Mouse (Mus musculus) olfactory bulb, adult 2 months (tissue): ENCODE measurements around the gene Atp10b. TPM values are rescaled to one million over a fixed set of nuclear protein-coding genes. Genes with fewer than 3 reads are reported as not detected.

Experiments used
- H3K27ac ChIP-seq: fragments of 200-500 bp; 2 replicates; pipeline ENCODE4 v1.5.1; 2012; ENCODE audit warnings: low read depth, low read length; ENCODE audit not compliant: insufficient read depth
- H3K4me1 ChIP-seq: fragments of 200-500 bp; 2 replicates; pipeline ENCODE4 v1.6.1; 2012; ENCODE audit warnings: low read length; ENCODE audit not compliant: control insufficient read depth, insufficient read depth
- H3K4me3 ChIP-seq: fragments of 200-500 bp; 2 replicates; pipeline ENCODE4 v1.5.1; 2012; ENCODE audit warnings: mild to moderate bottlenecking, low read depth, low read length, moderate library complexity; ENCODE audit not compliant: insufficient read depth
- CTCF ChIP-seq: fragments of 200-500 bp; IDR thresholded peaks from 2 replicates; pipeline ENCODE4 v1.5.1; 2012; ENCODE audit warnings: low read depth, mild to moderate bottlenecking, low read length, moderate library complexity; ENCODE audit not compliant: insufficient read depth
- POLR2A ChIP-seq: fragments of 200-500 bp; IDR thresholded peaks from 2 replicates; pipeline ENCODE4 v1.6.1; 2012; ENCODE audit warnings: mild to moderate bottlenecking, low read depth, low read length, moderate library complexity; ENCODE audit not compliant: insufficient read depth
- WGBS: fragments of 180-500 bp; shearing (Covaris S2); methylation state at CpG from one replicate; pipeline ENCODE4 v1.1.7; 2018; 5-methylcytosine and 5-hydroxymethylcytosine counted together
- polyA plus RNA-seq: library from polyadenylated mRNA; stranded (reverse); fragments of >200 nt; gene quantifications from 2 replicates; pipeline ENCODE4 v1.2.4, GENCODE M21; 2012; ENCODE audit warnings: low replicate concordance; ENCODE audit not compliant: missing spikeins, insufficient read depth, insufficient read length

The Atp10b gene
- polyA plus RNA-seq, 1 experiment, result not detected

DNA sequence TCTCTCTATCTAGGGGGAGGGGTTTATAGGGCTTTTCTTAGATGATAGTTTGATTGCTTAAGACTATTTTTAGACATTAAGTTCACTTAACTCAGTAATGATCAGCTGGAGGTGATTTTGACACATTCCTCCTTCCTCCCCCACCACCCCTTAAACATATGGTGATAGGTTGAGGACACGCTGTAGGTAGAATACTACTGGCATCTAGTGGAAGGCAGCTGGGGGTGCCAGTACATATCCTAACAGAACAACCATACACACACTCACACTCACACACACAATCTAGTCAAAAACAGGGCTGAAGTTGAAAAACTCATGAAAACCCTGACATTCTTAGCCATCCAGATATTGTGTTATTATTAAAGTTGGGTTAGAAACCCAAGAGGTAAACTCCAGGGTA lies 5.3 kb downstream of the Atp10b start:
- TF ChIP-seq POLR2A, result no peak
- no peak for TF ChIP-seq CTCF
- H3K4me1 ChIP-seq, result no peaks in the 10 kb centered on the region
- no peak overlapping the region for H3K4me3 ChIP-seq
- 94% methylated on average over 1 of the region's 1 CpGs for WGBS
- H3K27ac ChIP-seq, result no peak overlapping the region

- 89% methylated on average over 2 of the region's 2 CpGs for WGBS
- H3K27ac ChIP-seq, result no peak overlapping the region
- H3K4me3 ChIP-seq, result no peak overlapping the region
- TF ChIP-seq CTCF (no peak), POLR2A (no peak)
- H3K4me1 ChIP-seq, result no peaks in the 10 kb centered on the region
Measured at GRCm38 (mm10) chr11:43155417-43155816, 5.7 kb downstream of the Atp10b start.

DNA sequence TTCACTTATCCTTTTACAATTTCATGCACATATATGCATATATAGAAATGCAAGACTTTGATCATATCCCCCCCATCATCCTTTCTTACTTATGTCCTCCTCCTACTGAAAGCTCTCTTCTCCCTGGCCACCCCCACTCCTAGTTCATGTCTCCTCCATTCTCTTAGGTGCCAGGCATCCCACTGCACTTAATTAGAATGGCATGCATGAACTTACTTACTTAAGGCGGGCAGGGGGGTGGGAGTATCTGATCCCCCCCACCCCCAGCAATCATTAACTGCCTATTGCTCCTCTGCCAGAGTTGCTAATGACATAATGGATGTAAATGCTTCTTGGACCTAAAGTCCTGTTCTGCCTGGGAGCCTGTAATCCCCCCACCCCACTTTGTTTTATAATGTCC lies 9.1 kb downstream of the Atp10b start:
- TF ChIP-seq POLR2A (no peak), CTCF (no peak)
- H3K27ac ChIP-seq, result no peak overlapping the region
- no peak overlapping the region for H3K4me3 ChIP-seq
- 69% methylated on average over 1 of the region's 1 CpGs for WGBS
- no peaks in the 10 kb centered on the region for H3K4me1 ChIP-seq

DNA sequence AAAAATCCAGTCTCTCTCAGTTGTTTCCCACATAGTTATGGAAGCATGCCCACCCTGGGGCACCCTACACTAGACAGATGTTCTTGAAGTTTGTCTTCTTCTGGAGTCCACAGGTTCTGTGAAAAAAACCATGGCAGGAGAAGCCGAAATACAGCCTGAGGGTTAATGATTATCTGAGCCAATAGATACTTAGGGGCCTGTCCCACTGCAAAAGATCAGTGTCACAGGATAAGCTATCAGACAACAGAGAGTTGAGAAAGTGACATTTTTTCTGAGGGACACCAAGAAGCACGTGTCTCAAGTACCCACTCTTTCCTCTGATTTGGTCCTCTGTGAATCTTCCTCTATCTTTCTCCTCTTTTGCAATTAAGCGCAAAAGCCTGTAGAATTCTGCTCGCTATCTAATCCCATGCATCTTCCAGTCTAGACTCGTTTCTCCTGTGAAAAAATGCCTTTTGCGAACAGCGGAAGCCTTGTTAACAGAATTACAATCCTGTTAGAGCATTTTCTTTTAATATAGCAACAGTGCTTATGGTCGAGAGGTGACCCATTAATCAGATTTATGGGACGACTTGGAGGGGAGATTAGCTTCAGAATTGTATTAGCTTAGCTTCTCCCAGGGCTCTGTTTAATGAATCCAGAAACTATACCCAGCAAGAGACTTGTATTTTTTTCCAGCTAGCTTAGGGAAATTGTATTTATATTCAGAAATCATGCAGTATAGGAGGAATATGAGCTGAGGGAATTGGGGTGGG lies 10.7 kb downstream of the Atp10b start:
- no peak for TF ChIP-seq CTCF
- TF ChIP-seq POLR2A, result no peak
- 89% methylated on average over 9 of the region's 9 CpGs for WGBS
- Histone ChIP-seq H3K4me1 (no peaks in the 10 kb centered on the region), H3K27ac (no peak overlapping the region), H3K4me3 (no peak overlapping the region)

DNA sequence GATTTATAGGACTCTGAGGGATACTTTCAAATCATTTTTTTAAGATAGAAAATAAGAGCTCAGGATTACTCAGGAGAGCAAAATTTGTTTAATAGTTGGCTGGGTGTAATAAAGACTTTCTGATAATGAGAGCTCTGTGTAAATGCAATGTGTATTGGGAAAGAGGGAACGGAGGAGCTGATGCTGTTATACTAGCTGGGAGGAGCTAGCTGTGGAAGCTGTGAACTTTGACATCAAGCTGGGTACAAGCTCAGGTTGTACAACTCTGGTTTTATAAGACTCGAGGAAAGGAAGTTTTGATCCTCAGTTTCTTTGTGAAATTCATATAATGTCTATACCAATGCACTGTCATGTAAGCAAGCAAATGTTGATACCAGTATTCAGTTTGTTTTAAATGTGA lies 20.9 kb downstream of the Atp10b start:
- no peak overlapping the region for H3K4me3 ChIP-seq
- TF ChIP-seq POLR2A, result no peak
- TF ChIP-seq CTCF, result no peak
- H3K4me1 ChIP-seq, result no peaks in the 10 kb centered on the region
- no peak overlapping the region for H3K27ac ChIP-seq
- WGBS, result 82% methylated on average over 2 of the region's 2 CpGs

GRCm38 (mm10) chr11:43174359-43175116 lies 24.9 kb downstream of the Atp10b start:
- WGBS, result 81% methylated on average over 6 of the region's 6 CpGs
- H3K4me1 ChIP-seq, result no peaks in the 10 kb centered on the region
- H3K27ac ChIP-seq, result no peak overlapping the region
- no peak for TF ChIP-seq CTCF
- TF ChIP-seq POLR2A, result no peak
- no peak overlapping the region for H3K4me3 ChIP-seq

- no peaks in the 10 kb centered on the region for H3K4me1 ChIP-seq
- no peak for TF ChIP-seq POLR2A
- TF ChIP-seq CTCF, result no peak
- no peak overlapping the region for H3K27ac ChIP-seq
- H3K4me3 ChIP-seq, result no peak overlapping the region
- WGBS, result 78% methylated on average over 2 of the region's 2 CpGs
Measured at GRCm38 (mm10) chr11:43182401-43182800, 32.7 kb downstream of the Atp10b start.

- WGBS, result 58% methylated on average over 1 of the region's 1 CpGs
- no peak for TF ChIP-seq CTCF
- TF ChIP-seq POLR2A, result no peak
- Histone ChIP-seq H3K27ac (no peak overlapping the region), H3K4me1 (no peaks in the 10 kb centered on the region), H3K4me3 (no peak overlapping the region)
Measured at GRCm38 (mm10) chr11:43182816-43183215, 33.1 kb downstream of the Atp10b start.

DNA sequence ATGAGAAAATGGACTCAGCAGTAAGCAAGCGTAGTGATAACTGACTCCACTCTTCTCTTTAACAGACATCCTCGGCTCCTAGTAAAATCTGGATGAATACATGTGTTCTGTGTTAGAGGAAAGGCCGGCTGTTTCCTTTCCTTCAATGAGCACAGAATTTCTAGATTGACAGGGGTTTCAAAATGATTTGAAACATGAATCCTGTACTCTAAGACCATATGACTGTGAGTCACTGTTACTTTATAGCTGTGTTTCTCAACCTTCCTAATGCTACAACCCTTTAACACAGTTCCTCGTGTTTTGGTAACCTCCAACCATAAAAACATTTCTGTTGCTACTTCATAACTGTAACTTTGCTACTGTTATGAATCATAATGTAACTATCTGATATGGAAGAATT lies 33.8 kb downstream of the Atp10b start:
- TF ChIP-seq CTCF (no peak), POLR2A (no peak)
- WGBS, result 86% methylated on average over 4 of the region's 4 CpGs
- Histone ChIP-seq H3K4me1 (no peaks in the 10 kb centered on the region), H3K4me3 (no peak overlapping the region), H3K27ac (no peak overlapping the region)
